Mouse (Mus musculus): ENCODE data around the gene Scnm1. TPM values are rescaled to one million over a fixed set of nuclear protein-coding genes. Genes with fewer than 3 reads are reported as not detected.
"Not testable (repeated sequence)": the region's sequence is repeated elsewhere in the genome, so short reads cannot be mapped to it uniquely, and the experiment has no call there.

The Scnm1 gene
- polyA plus RNA-seq, 1 experiment from 2014 or later, result 96.9 TPM

- H3K27me3 ChIP-seq (ENCODE audit: control insufficient read depth, insufficient read depth, low read length); H3K9me3 ChIP-seq (ENCODE audit: control insufficient read depth, low read length); H3K27ac ChIP-seq (ENCODE audit: low read depth, low read length); ATAC-seq (ENCODE audit: low read depth); H3K36me3 ChIP-seq (ENCODE audit: control insufficient read depth, insufficient read depth, low read length); H3K9ac ChIP-seq (replicated peaks; ENCODE audit: low read depth, low read length): not testable (repeated sequence)
- Histone ChIP-seq H3K4me1 (ENCODE audit: control insufficient read depth, insufficient read depth, low read length) (peaks cover 15% of the 10 kb centered on the region), H3K4me2 (ENCODE audit: low read depth, low read length) (peak overlapping the region; percentile 76), H3K4me3 (ENCODE audit: low read depth, low read length) (peak overlapping the region; percentile 66; the same call in 1 of the 2 replicates)
Measured at GRCm38 (mm10) chr3:95107308-95107707, 26.5 kb downstream of the Scnm1 start.

DNA sequence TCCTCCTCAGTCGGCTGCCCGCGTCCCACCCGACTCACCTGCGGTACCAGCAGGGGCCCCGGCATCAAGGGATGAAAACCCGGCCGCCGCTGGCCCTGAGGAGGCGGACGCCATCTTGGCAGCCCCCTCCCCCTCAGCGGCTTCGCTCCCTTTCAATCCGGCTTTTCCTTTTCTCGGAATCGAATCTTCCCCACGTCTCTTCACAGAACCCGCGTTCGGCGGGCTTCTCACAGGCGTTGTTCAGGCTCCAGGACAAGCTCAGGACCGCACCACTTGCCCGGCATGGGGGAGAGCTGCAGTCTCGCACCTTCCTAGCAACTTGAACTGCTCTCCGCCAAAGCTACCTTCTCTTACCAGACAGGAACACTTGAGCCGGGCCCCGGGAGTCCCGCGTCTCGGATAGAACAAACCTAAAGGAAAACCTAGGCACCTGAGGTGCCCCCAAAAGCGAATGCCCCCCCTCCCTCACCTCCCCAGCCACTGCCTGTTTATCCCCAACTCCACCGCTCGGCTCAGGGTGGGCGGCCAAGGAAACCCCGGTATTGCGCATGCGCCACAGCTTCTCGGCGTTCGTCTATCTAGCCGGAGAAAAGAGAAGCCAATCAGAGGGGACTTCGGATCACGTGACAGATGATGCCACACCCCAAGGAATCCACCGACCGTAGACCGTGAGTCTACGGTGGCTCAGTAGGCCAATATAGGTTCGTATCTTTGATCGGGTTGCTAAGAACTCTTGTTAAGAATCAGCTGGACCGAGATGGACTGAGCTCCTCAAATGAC is 27.3 kb downstream of the Scnm1 start, which contains the start of gene Pip5k1a:
Gene Pip5k1a (minus strand): TSS at position 593 of the 780 bp plus-strand sequence.
- WGBS, result under 1% methylated on average over 51 of the region's 51 CpGs
- H3K4me3 ChIP-seq (ENCODE audit: low read depth, low read length), result peak within 1 kb of the TSS; percentile 66
- H3K9ac ChIP-seq (replicated peaks; ENCODE audit: low read depth, low read length), result peak within 1 kb of the TSS; percentile 93
- no peaks in the 10 kb centered on the region; the same call in 1 of the 2 replicates for H3K36me3 ChIP-seq (ENCODE audit: control insufficient read depth, insufficient read depth, low read length)
- H3K4me2 ChIP-seq (ENCODE audit: low read depth, low read length), result peak within 1 kb of the TSS; percentile 76
- ATAC-seq (ENCODE audit: low read depth), result peak; percentile 92
- no peaks in the 10 kb centered on the region for H3K9me3 ChIP-seq (ENCODE audit: control insufficient read depth, low read length)
- no peaks in the 10 kb centered on the region for H3K27me3 ChIP-seq (ENCODE audit: control insufficient read depth, insufficient read depth, low read length)
- peaks cover 10% of the 10 kb centered on the region for H3K4me1 ChIP-seq (ENCODE audit: control insufficient read depth, insufficient read depth, low read length)
- H3K27ac ChIP-seq (ENCODE audit: low read depth, low read length), result peak within 1 kb of the TSS; percentile 79

DNA sequence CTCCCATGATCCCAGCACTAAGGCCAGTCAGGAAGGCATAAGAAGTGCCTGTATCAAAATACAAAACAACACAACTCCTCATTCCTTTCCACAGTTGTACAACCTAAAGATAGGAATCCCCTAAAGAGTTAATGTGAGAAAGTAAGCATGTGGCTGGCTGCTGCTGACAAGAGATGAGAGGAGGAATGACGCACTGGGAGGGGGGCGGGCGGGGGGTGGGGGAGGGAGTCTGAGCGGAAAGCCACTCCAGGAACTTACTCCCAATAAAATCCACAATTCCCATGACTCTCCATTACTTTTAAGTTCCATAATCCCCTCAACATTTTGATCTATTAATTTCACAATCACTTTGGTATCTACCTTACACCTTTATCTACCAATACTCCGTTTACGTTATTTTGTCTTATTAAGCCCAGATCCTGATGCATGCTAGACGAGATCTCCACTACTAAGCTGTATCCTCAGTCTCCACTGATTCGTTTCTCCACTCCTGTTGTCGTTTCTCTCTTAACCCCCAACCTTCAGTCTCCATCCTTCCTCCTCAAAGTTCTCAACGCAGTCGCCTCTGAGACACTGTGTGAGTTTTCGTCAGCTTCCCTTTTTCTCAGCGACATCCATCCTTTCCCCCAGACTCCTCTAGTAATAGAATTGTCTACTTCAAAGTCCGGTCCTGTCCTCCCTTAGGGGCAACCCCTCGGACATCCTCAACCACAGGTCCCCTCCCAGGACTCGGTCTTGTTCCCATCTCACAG is 28.0 kb downstream of the Scnm1 start:
- no peak for ATAC-seq (ENCODE audit: low read depth)
- 1% methylated on average over 16 of the region's 16 CpGs for WGBS
- H3K27ac ChIP-seq (ENCODE audit: low read depth, low read length), result peak overlapping the region; percentile 79
- peak overlapping the region; percentile 66 for H3K4me3 ChIP-seq (ENCODE audit: low read depth, low read length)
- H3K9ac ChIP-seq (replicated peaks; ENCODE audit: low read depth, low read length), result peak overlapping the region; percentile 93
- H3K4me2 ChIP-seq (ENCODE audit: low read depth, low read length), result peak overlapping the region; percentile 76
- no peaks in the 10 kb centered on the region for H3K27me3 ChIP-seq (ENCODE audit: control insufficient read depth, insufficient read depth, low read length)
- H3K4me1 ChIP-seq (ENCODE audit: control insufficient read depth, insufficient read depth, low read length), result peaks cover 10% of the 10 kb centered on the region
- H3K36me3 ChIP-seq (ENCODE audit: control insufficient read depth, insufficient read depth, low read length), result no peaks in the 10 kb centered on the region; the same call in 1 of the 2 replicates
- H3K9me3 ChIP-seq (ENCODE audit: control insufficient read depth, low read length), result no peaks in the 10 kb centered on the region

DNA sequence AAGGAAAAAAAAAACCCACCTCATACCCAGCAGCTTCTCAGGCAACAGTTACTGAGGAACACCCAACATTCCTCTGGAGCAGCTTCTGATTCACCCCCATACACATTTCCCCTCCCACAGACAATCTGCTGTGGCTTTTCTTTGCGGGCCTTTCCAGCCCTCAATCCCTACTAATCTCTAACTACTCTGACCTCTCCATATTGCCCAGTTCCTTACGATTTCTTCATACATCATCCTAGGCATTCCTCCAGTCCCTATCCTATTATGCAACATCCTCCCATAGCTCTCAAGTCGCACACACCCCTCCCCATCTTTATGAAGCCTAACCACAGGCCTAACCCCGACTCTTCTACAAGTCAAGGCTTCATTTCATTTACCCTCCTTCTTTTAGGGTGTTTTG is 28.7 kb downstream of the Scnm1 start:
- Histone ChIP-seq H3K4me3 (ENCODE audit: low read depth, low read length) (peak overlapping the region; percentile 66), H3K9me3 (ENCODE audit: control insufficient read depth, low read length) (no peaks in the 10 kb centered on the region), H3K27ac (ENCODE audit: low read depth, low read length) (no peak overlapping the region), H3K9ac (replicated peaks; ENCODE audit: low read depth, low read length) (peak overlapping the region; percentile 93), H3K36me3 (ENCODE audit: control insufficient read depth, insufficient read depth, low read length) (no peaks in the 10 kb centered on the region; the same call in 1 of the 2 replicates), H3K4me1 (ENCODE audit: control insufficient read depth, insufficient read depth, low read length) (peaks cover 10% of the 10 kb centered on the region), H3K4me2 (ENCODE audit: low read depth, low read length) (peak overlapping the region; percentile 76), H3K27me3 (ENCODE audit: control insufficient read depth, insufficient read depth, low read length) (no peaks in the 10 kb centered on the region)
- WGBS, result 78% methylated on average over 4 of the region's 4 CpGs
- no peak for ATAC-seq (ENCODE audit: low read depth)

DNA sequence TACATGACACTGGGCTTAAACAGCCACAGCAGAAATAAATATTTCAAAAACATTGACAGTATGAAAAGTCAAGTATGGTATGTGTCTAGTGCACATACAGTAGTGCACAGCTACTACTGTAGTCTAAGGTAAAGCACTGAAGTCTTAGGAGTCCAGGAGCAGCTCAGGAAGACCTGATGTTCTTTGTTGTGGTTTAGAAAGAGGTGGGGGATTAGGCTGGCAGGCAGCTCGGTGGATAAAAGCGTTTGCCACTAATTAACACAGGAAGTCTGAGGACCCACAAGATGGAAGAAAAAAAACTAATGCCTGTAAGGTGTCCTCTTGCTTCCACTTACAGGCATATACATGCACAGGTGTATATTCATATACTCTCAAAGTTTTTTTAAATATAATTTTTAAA is 33.0 kb downstream of the Scnm1 start:
- peaks cover 7% of the 10 kb centered on the region; the same call in 1 of the 2 replicates for H3K36me3 ChIP-seq (ENCODE audit: control insufficient read depth, insufficient read depth, low read length)
- H3K9ac ChIP-seq (replicated peaks; ENCODE audit: low read depth, low read length), result no peak overlapping the region
- peaks cover 10% of the 10 kb centered on the region for H3K4me1 ChIP-seq (ENCODE audit: control insufficient read depth, insufficient read depth, low read length)
- H3K27ac ChIP-seq (ENCODE audit: low read depth, low read length), result no peak overlapping the region
- no peak overlapping the region for H3K4me2 ChIP-seq (ENCODE audit: low read depth, low read length)
- no peak for ATAC-seq (ENCODE audit: low read depth)
- no peaks in the 10 kb centered on the region for H3K9me3 ChIP-seq (ENCODE audit: control insufficient read depth, low read length)
- H3K4me3 ChIP-seq (ENCODE audit: low read depth, low read length), result no peak overlapping the region
- no peaks in the 10 kb centered on the region for H3K27me3 ChIP-seq (ENCODE audit: control insufficient read depth, insufficient read depth, low read length)
- WGBS, result 58% methylated on average over 2 of the region's 2 CpGs

DNA sequence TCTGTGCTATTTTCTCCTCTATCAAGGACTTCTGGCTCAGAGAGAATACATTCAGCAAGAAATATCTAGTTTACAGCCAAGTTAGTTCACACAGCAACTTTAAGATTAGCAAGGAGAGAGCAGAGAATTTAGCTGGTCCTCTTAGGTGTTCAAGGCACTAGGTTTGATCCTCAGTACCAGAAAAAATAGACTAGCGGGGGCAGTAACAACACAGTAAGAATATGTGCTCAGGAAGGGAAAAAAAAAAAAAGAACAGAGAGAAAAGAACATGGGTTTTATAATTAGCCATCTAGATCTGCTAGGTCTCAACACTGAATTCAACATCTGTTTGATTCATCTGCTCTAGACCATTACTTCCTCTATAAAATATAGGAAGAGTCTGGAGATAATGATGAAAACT is 45.7 kb downstream of the Scnm1 start:
- Histone ChIP-seq H3K9ac (replicated peaks; ENCODE audit: low read depth, low read length) (no peak overlapping the region), H3K27ac (ENCODE audit: low read depth, low read length) (no peak overlapping the region), H3K4me3 (ENCODE audit: low read depth, low read length) (no peak overlapping the region), H3K9me3 (ENCODE audit: control insufficient read depth, low read length) (no peaks in the 10 kb centered on the region), H3K4me1 (ENCODE audit: control insufficient read depth, insufficient read depth, low read length) (no peaks in the 10 kb centered on the region), H3K27me3 (ENCODE audit: control insufficient read depth, insufficient read depth, low read length) (no peaks in the 10 kb centered on the region), H3K36me3 (ENCODE audit: control insufficient read depth, insufficient read depth, low read length) (no peaks in the 10 kb centered on the region), H3K4me2 (ENCODE audit: low read depth, low read length) (no peak overlapping the region)
- 93% methylated on average over 1 of the region's 1 CpGs for WGBS
- no peak for ATAC-seq (ENCODE audit: low read depth)

Small RNAs within 50 kb of the gene (microRNA-seq; reads per million reads assigned to microRNA genes)
- not detected for gene Mir8099-1

Other genes with a start within 250 kb of the Scnm1 start
- 344 and 394 TPM in 2 replicates for gene Psmb4, start 247.1 kb downstream of the Scnm1 start, polyA plus RNA-seq (2014; fragmentation: Nextera tagmentation; extraction: Ambion mirVana)
- 11.9 TPM in 2 replicates for gene Selenbp1, start 201.0 kb downstream of the Scnm1 start, polyA plus RNA-seq (2014; fragmentation: Nextera tagmentation; extraction: Ambion mirVana)
- 8.9 and 9.4 TPM in 2 replicates for gene Rfx5, start 179.9 kb downstream of the Scnm1 start, polyA plus RNA-seq (2014; fragmentation: Nextera tagmentation; extraction: Ambion mirVana)
- gene Pi4kb, start 159.3 kb downstream of the Scnm1 start, polyA plus RNA-seq (2014; fragmentation: Nextera tagmentation; extraction: Ambion mirVana), result 23.8 and 26.7 TPM in 2 replicates
- gene Zfp687, start 118.6 kb downstream of the Scnm1 start, polyA plus RNA-seq (2014; fragmentation: Nextera tagmentation; extraction: Ambion mirVana), result 15.4 and 17.2 TPM in 2 replicates
- gene Psmd4, start 91.4 kb downstream of the Scnm1 start, polyA plus RNA-seq (2014; fragmentation: Nextera tagmentation; extraction: Ambion mirVana), result 252 and 260 TPM in 2 replicates
- 11.5 and 12.2 TPM in 2 replicates for gene Pip5k1a, start 27.1 kb downstream of the Scnm1 start, polyA plus RNA-seq (2014; fragmentation: Nextera tagmentation; extraction: Ambion mirVana)
- 157 and 160 TPM in 2 replicates for gene Vps72, start 23.0 kb downstream of the Scnm1 start, polyA plus RNA-seq (2014; fragmentation: Nextera tagmentation; extraction: Ambion mirVana)
- gene Tmod4, start 9.5 kb downstream of the Scnm1 start, polyA plus RNA-seq (2014; fragmentation: Nextera tagmentation; extraction: Ambion mirVana), result 0.72 and 0.98 TPM in 2 replicates
- 36.8 and 37.3 TPM in 2 replicates for gene Lysmd1, start 77 bp upstream of the Scnm1 start, polyA plus RNA-seq (2014; fragmentation: Nextera tagmentation; extraction: Ambion mirVana)
- gene Tnfaip8l2, start 8.3 kb upstream of the Scnm1 start, polyA plus RNA-seq (2014; fragmentation: Nextera tagmentation; extraction: Ambion mirVana), result 2.1 and 4.1 TPM in 2 replicates
- gene Sema6c, start 26.4 kb upstream of the Scnm1 start, polyA plus RNA-seq (2014; fragmentation: Nextera tagmentation; extraction: Ambion mirVana), result 26.0 and 26.6 TPM in 2 replicates
- gene Gabpb2, start 83.9 kb upstream of the Scnm1 start, polyA plus RNA-seq (2014; fragmentation: Nextera tagmentation; extraction: Ambion mirVana), result 3.4 and 4.7 TPM in 2 replicates
- 48.7 and 61.6 TPM in 2 replicates for gene Cdc42se1, start 94.7 kb upstream of the Scnm1 start, polyA plus RNA-seq (2014; fragmentation: Nextera tagmentation; extraction: Ambion mirVana)
- gene Mllt11, start 98.2 kb upstream of the Scnm1 start, polyA plus RNA-seq (2014; fragmentation: Nextera tagmentation; extraction: Ambion mirVana), result 506 and 653 TPM in 2 replicates
- gene Gm128, start 107.6 kb upstream of the Scnm1 start, polyA plus RNA-seq (2014; fragmentation: Nextera tagmentation; extraction: Ambion mirVana), result 0.23 and 0.31 TPM in 2 replicates
- 0.28 TPM in 1 of 2 replicates, not detected in the other for gene Bnipl, start 117.2 kb upstream of the Scnm1 start, polyA plus RNA-seq (2014; fragmentation: Nextera tagmentation; extraction: Ambion mirVana)
- gene Mindy1, start 147.3 kb upstream of the Scnm1 start, polyA plus RNA-seq (2014; fragmentation: Nextera tagmentation; extraction: Ambion mirVana), result 37.2 and 47.3 TPM in 2 replicates
- 59.1 and 66.7 TPM in 2 replicates for gene Prune1, start 148.1 kb upstream of the Scnm1 start, polyA plus RNA-seq (2014; fragmentation: Nextera tagmentation; extraction: Ambion mirVana)
- gene Anxa9, start 173.2 kb upstream of the Scnm1 start, polyA plus RNA-seq (2014; fragmentation: Nextera tagmentation; extraction: Ambion mirVana), result 0.18 and 0.28 TPM in 2 replicates
- 75.0 and 85.1 TPM in 2 replicates for gene Cers2, start 180.8 kb upstream of the Scnm1 start, polyA plus RNA-seq (2014; fragmentation: Nextera tagmentation; extraction: Ambion mirVana)
- gene Setdb1, start 223.2 kb upstream of the Scnm1 start, polyA plus RNA-seq (2014; fragmentation: Nextera tagmentation; extraction: Ambion mirVana), result 50.4 and 54.3 TPM in 2 replicates

Data from neural tube, embryonic 14.5 days (tissue).